Mouse (Mus musculus) liver, embryonic 14.5 days (tissue): ENCODE data around the gene 2610301B20Rik. TPM values are rescaled to one million over a fixed set of nuclear protein-coding genes. Genes with fewer than 3 reads are reported as not detected.

Experiments
- ATAC-seq: fragments of 200-750 bp; cut with Nextera tagmentation; 2 replicates; pipeline ENCODE4 v1.8.0; 2017; ENCODE audit warnings: moderate number of reproducible peaks, mild to moderate bottlenecking, moderate library complexity; ENCODE audit not compliant: insufficient read depth
- DNase-seq, 3 experiments: peaks; one replicate each; pipeline ENCODE4 v3.0.0-alpha.2; 2012 to 2013; ENCODE audit warnings: low read depth in 3 of 3, low spot score in 3 of 3
- H3K27ac ChIP-seq: fragments of 300-500 bp; sonication (generic); 2 replicates; pipeline ENCODE4 v1.5.1; 2014; ENCODE audit warnings: moderate library complexity, mild to moderate bottlenecking, control low read depth, inconsistent platforms
- H3K27me3 ChIP-seq: fragments of 300-500 bp; sonication (generic); 2 replicates; pipeline ENCODE4 v1.6.1; 2014; ENCODE audit warnings: mild to moderate bottlenecking, low read length, moderate library complexity; ENCODE audit not compliant: control insufficient read depth, insufficient read depth
- H3K36me3 ChIP-seq: fragments of 300-500 bp; sonication (generic); replicated peaks from 2 replicates; pipeline ENCODE4 v1.6.1; 2014; ENCODE audit warnings: low read depth; ENCODE audit not compliant: control insufficient read depth, insufficient read depth
- H3K4me1 ChIP-seq, 2 experiments: fragments of 200-500 bp in 1 of 2; fragments of 300-500 bp in 1 of 2; sonication (generic) in 1 of 2; replicated peaks; 2 replicates each; pipeline ENCODE4 v1.6.1; 2012 to 2014; ENCODE audit warnings: antibody characterized with exemption in 1 of 2, inconsistent platforms in 1 of 2, low read length in 1 of 2; ENCODE audit not compliant: control insufficient read depth in 2 of 2, insufficient read depth in 2 of 2
- H3K4me2 ChIP-seq: fragments of 300-500 bp; sonication (generic); 2 replicates; pipeline ENCODE4 v1.6.1; 2014; ENCODE audit warnings: low read depth, mild to moderate bottlenecking, control low read depth, moderate library complexity
- H3K4me3 ChIP-seq, 2 experiments: fragments of 200-500 bp in 1 of 2; fragments of 300-500 bp in 1 of 2; sonication (generic) in 1 of 2; 2 replicates each; pipeline ENCODE4 v1.5.1; 2012 to 2014; ENCODE audit warnings: low read depth in 2 of 2, low read length in 2 of 2, mild to moderate bottlenecking in 2 of 2, control low read depth in 1 of 2, inconsistent platforms in 1 of 2, moderate library complexity in 1 of 2; ENCODE audit not compliant: insufficient read depth in 1 of 2
- H3K9ac ChIP-seq: fragments of 300-500 bp; sonication (generic); replicated peaks from 2 replicates; pipeline ENCODE4 v1.6.1; 2014; ENCODE audit warnings: mild to moderate bottlenecking, control low read depth, moderate library complexity
- H3K9me3 ChIP-seq: fragments of 300-500 bp; sonication (generic); 2 replicates; pipeline ENCODE4 v1.6.1; 2016; ENCODE audit warnings: low read length, mixed read lengths; ENCODE audit not compliant: control insufficient read depth
- CTCF ChIP-seq: IDR thresholded peaks from 2 replicates; pipeline ENCODE4 v1.5.1; 2016; ENCODE audit warnings: antibody characterized with exemption, low read depth, control low read depth
- EP300 ChIP-seq: IDR thresholded peaks from 2 replicates; pipeline ENCODE4 v1.6.1; 2016; ENCODE audit warnings: antibody characterized with exemption, low read depth
- WGBS: fragments of 180-500 bp; shearing (Covaris S2); extraction: QIAGEN DNeasy Blood & Tissue Kit; methylation state at CpG from one replicate; pipeline ENCODE4 v1.1.7; 2014; ENCODE audit not compliant: insufficient replicate concordance; 5-methylcytosine and 5-hydroxymethylcytosine counted together
- polyA plus RNA-seq, 2 experiments: library from polyadenylated mRNA; depleted of rRNA in 1 of 2; stranded (reverse) in 1 of 2; unstranded in 1 of 2; fragments of >200 nt; fragmentation: Nextera tagmentation in 1 of 2; extraction: Ambion mirVana in 1 of 2; gene quantifications; 2 replicates each; pipeline versions ENCODE4 v1.2.1 to v1.2.3; 2012 to 2014

Gene 2610301B20Rik
- polyA plus RNA-seq, 2 experiments, result 6.2 to 10.0 TPM

DNA sequence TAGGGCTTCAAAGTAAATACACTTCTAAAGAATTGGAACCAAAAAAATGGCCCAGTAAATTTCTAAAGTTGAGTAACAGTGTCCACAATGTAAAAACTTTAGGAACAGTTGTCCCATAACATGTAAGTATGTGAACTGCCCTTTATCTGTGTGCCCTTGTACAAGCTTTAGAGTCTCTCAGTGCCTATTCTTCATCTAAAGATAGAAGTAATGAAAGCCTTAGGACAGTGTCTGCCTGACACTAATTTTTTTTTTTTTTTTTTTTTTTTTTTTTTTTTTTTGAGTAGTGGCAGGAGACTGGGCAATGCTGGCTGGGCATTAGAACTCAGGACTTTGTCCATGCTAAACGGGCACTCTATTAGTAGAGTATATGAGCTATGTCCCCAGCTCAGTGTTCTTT is 2.8 kb downstream of the 2610301B20Rik start:
- no peak overlapping the region for H3K9ac ChIP-seq
- peaks cover 6 to 11% of the 10 kb centered on the region in 2 experiments for H3K4me1 ChIP-seq
- no peaks in the 10 kb centered on the region for H3K27me3 ChIP-seq
- no peaks in the 10 kb centered on the region; the same call in none of the 2 replicates for H3K36me3 ChIP-seq
- TF ChIP-seq EP300 (no peak), CTCF (no peak)
- no peak for ATAC-seq
- 67% methylated on average over 1 of the region's 1 CpGs for WGBS
- DNase-seq, result no peak
- no peak overlapping the region for H3K27ac ChIP-seq
- no peak overlapping the region for H3K4me3 ChIP-seq
- H3K9me3 ChIP-seq, result no peaks in the 10 kb centered on the region
- no peak overlapping the region for H3K4me2 ChIP-seq

DNA sequence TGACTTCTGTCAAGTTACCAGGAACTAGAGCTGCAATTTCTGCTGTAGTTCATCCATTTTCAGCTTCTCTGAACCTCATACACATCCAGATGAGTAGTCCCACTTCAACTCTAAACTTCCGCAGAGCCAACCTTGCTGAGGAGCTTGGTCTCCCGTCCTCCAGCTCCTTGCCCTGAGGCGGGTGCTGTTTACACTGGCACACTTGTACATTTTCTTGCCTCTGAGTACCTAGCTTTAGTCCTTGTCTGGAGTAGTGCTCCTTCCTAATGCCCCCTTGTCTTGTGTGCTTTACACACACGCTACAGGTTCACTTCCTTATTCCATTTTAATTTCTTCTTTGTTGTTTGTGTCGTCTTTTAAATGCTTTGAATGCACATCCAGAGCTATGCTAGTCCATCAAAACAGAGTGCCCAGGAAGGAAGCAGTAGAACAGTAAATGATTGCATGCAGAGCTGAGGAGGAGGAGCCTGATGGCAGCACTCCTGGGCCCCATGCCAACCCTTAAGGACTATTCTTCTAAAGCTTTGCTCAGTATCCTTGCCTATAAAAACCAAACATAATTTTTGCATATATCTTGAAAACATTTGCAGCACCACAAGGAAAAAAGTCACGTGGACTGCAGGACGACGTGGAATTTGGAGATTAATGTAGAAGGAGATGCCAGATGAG is 9.6 kb downstream of the 2610301B20Rik start:
- WGBS, result 75% methylated on average over 8 of the region's 8 CpGs
- H3K27me3 ChIP-seq, result no peaks in the 10 kb centered on the region
- no peak overlapping the region for H3K4me3 ChIP-seq
- H3K4me2 ChIP-seq, result no peak overlapping the region
- no peak overlapping the region for H3K9ac ChIP-seq
- H3K9me3 ChIP-seq, result no peaks in the 10 kb centered on the region
- H3K36me3 ChIP-seq, result peaks cover 7% of the 10 kb centered on the region
- TF ChIP-seq CTCF (no peak), EP300 (no peak)
- no peak overlapping the region for H3K27ac ChIP-seq
- no peak for ATAC-seq
- H3K4me1 ChIP-seq, result no peaks in the 10 kb centered on the region
- DNase-seq, result no peak

DNA sequence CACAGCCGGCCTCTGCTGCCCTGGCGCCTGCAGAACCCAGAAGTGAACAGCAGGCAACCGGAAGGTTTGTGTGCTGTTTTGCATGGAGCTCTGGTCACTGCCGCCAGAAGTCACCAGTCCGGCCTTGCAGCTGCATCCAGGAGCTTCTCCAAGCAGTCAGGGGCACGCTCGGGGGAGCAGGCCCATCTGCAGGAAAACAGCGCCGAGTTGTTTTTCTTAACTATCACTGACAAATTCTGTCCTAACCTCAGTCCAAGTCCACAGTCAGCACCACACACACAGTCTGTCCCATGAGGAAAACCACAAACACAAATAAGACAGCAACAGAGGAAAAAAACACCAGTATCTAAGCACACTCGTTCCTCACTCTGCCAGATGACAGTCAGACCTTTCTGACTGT is 14.5 kb downstream of the 2610301B20Rik start:
- Histone ChIP-seq H3K27me3 (no peaks in the 10 kb centered on the region), H3K9me3 (no peaks in the 10 kb centered on the region), H3K36me3 (peaks cover 8% of the 10 kb centered on the region), H3K4me1 (no peaks in the 10 kb centered on the region), H3K27ac (no peak overlapping the region), H3K9ac (no peak overlapping the region), H3K4me3 (no peak overlapping the region), H3K4me2 (no peak overlapping the region)
- TF ChIP-seq EP300, result no peak
- no peak for TF ChIP-seq CTCF
- 87% methylated on average over 10 of the region's 10 CpGs for WGBS
- DNase-seq (no peak), ATAC-seq (no peak)

DNA sequence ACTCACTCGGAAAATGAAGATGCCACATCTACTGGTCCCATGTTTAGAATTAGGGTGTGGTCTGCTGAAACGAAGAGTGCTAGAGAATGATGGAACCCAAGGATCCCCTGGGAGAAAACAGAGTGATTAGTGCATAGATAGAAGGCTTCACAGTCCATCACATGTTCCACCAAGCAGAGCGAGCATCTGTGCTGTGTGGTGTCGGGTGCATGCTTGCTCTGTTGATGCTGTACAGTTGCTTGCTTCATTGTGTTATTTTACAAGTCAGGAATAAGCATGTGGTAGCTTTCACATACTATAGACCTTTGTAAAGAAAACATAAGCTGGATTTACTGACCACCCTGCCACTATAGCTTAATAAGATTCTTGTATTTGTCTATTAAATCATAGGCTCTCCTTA is 22.0 kb downstream of the 2610301B20Rik start:
- Histone ChIP-seq H3K9me3 (no peaks in the 10 kb centered on the region), H3K4me1 (no peaks in the 10 kb centered on the region), H3K9ac (no peak overlapping the region), H3K27me3 (no peaks in the 10 kb centered on the region), H3K27ac (no peak overlapping the region), H3K36me3 (no peaks in the 10 kb centered on the region), H3K4me3 (no peak overlapping the region), H3K4me2 (no peak overlapping the region)
- no peak for DNase-seq
- no peak for TF ChIP-seq CTCF
- TF ChIP-seq EP300, result no peak
- WGBS, result 78% methylated on average over 4 of the region's 4 CpGs
- ATAC-seq, result no peak

DNA sequence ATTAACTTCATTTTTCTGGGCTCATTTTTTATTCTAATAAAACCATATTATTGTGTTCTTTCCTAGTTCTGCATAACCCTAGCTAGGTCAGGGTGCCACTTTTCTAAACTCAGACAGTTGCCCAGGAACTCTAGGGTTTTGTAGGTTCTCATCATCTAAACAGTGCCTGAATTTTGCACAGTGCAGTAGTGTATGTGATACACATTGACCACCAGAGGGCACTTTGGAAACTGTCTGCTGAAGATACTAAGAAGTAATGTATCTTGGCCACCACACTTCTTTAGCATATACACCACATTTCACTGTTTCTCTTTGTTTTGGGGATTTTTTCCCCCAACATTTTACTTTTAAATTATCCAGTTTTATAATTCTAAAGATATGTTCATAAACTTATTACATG is 22.6 kb downstream of the 2610301B20Rik start:
- H3K4me1 ChIP-seq, result no peaks in the 10 kb centered on the region
- H3K27me3 ChIP-seq, result no peaks in the 10 kb centered on the region
- no peaks in the 10 kb centered on the region for H3K9me3 ChIP-seq
- H3K27ac ChIP-seq, result no peak overlapping the region
- TF ChIP-seq CTCF (peak; percentile 70), EP300 (no peak)
- H3K4me3 ChIP-seq, result no peak overlapping the region
- no peak overlapping the region for H3K4me2 ChIP-seq
- ATAC-seq (peak; percentile 58; the same call in 1 of the 2 replicates), DNase-seq (no peak)
- no peak overlapping the region for H3K9ac ChIP-seq
- H3K36me3 ChIP-seq, result no peaks in the 10 kb centered on the region
